Mouse (Mus musculus) embryonic fibroblast, embryonic 13.5 days (primary cell): ENCODE measurements around the gene Smarca2.

Experiments
- CTCF ChIP-seq: IDR thresholded peaks from 2 replicates; pipeline ENCODE4 v1.5.1; 2011; ENCODE audit warnings: mild to moderate bottlenecking, control low read depth, low read length, moderate library complexity, borderline replicate concordance; ENCODE audit not compliant: insufficient read depth
- POLR2A ChIP-seq: IDR thresholded peaks from 2 replicates; pipeline ENCODE4 v1.6.1; 2011; ENCODE audit warnings: low read depth, mild to moderate bottlenecking, control low read depth, low read length, moderate library complexity

GRCm38 (mm10) chr19:26781209-26781608 lies 176.4 kb downstream of the Smarca2 start:
- TF ChIP-seq POLR2A (no peak), CTCF (no peak)
